Mouse (Mus musculus): ENCODE measurements around the gene Ell. TPM values are rescaled to one million over a fixed set of nuclear protein-coding genes. Genes with fewer than 3 reads are reported as not detected.
A peak's percentile ranks its signal among the peaks of the same experiment; 100 is the strongest.

The Ell gene
- 14.9 and 17.1 TPM in 2 replicates for polyA plus RNA-seq (2015; fragmentation: Nextera tagmentation; extraction: Ambion mirVana)

GRCm38 (mm10) chr8:70539077-70539813 lies at the start of gene Ell:
Ell (plus strand) TSS chr8:70539457.
- H3K4me3 ChIP-seq (replicated peaks; ENCODE audit: low read depth, low read length), result peak within 1 kb of the TSS; percentile 73
- H3K36me3 ChIP-seq (ENCODE audit: insufficient read depth, low read length), result peaks cover 16% of the 10 kb centered on the region; the same call in 1 of the 2 replicates
- H3K9me3 ChIP-seq (replicated peaks; ENCODE audit: low read length), result no peaks in the 10 kb centered on the region
- H3K4me1 ChIP-seq (replicated peaks; ENCODE audit: insufficient read depth, low read length), result 0 out of 2 replicates have a peak, but pooled peaks cover 11% of the 10 kb centered on the region
- no peaks in the 10 kb centered on the region for H3K27me3 ChIP-seq (ENCODE audit: insufficient read depth, low read length)
- H3K9ac ChIP-seq (ENCODE audit: low read depth, low read length), result peak within 1 kb of the TSS; percentile 79
- peak; percentile 100 for DNase-seq (ENCODE audit: low spot score)
- H3K4me2 ChIP-seq (ENCODE audit: low read length), result peak within 1 kb of the TSS; percentile 85
- H3K27ac ChIP-seq, result peak within 1 kb of the TSS; percentile 87
- peak; percentile 2; the same call in 1 of the 2 replicates for TF ChIP-seq CTCF (IDR thresholded peaks at IDR 0.05; ENCODE audit: low read depth)
- under 1% methylated on average over 57 of the region's 58 CpGs for WGBS
- ATAC-seq (replicated peaks; ENCODE audit: low FRiP score, low read depth), result peak; percentile 90

GRCm38 (mm10) chr8:70489576-70489975 lies 49.7 kb upstream of the Ell start:
- H3K4me1 ChIP-seq (replicated peaks; ENCODE audit: insufficient read depth, low read length), result peaks cover 32% of the 10 kb centered on the region
- DNase-seq (ENCODE audit: low spot score) (no peak), ATAC-seq (replicated peaks; ENCODE audit: low FRiP score, low read depth) (no peak)
- WGBS, result under 1% methylated on average over 23 of the region's 41 CpGs
- H3K9ac ChIP-seq (ENCODE audit: low read depth, low read length), result no peak overlapping the region
- no peaks in the 10 kb centered on the region for H3K9me3 ChIP-seq (replicated peaks; ENCODE audit: low read length)
- TF ChIP-seq CTCF (IDR thresholded peaks at IDR 0.05; ENCODE audit: low read depth), result no peak
- H3K4me3 ChIP-seq (replicated peaks; ENCODE audit: low read depth, low read length), result peak overlapping the region; percentile 26
- no peaks in the 10 kb centered on the region for H3K36me3 ChIP-seq (ENCODE audit: insufficient read depth, low read length)
- H3K4me2 ChIP-seq (ENCODE audit: low read length), result peak overlapping the region; percentile 61
- no peak overlapping the region for H3K27ac ChIP-seq
- peaks cover 80% of the 10 kb centered on the region for H3K27me3 ChIP-seq (ENCODE audit: insufficient read depth, low read length)

GRCm38 (mm10) chr8:70490061-70490879 lies 49.0 kb upstream of the Ell start:
- Histone ChIP-seq H3K9me3 (replicated peaks; ENCODE audit: low read length) (no peaks in the 10 kb centered on the region), H3K36me3 (ENCODE audit: insufficient read depth, low read length) (no peaks in the 10 kb centered on the region), H3K4me3 (replicated peaks; ENCODE audit: low read depth, low read length) (no peak overlapping the region), H3K27ac (no peak overlapping the region), H3K4me1 (replicated peaks; ENCODE audit: insufficient read depth, low read length) (peaks cover 32% of the 10 kb centered on the region), H3K4me2 (ENCODE audit: low read length) (no peak overlapping the region), H3K9ac (ENCODE audit: low read depth, low read length) (no peak overlapping the region), H3K27me3 (ENCODE audit: insufficient read depth, low read length) (peaks cover 87% of the 10 kb centered on the region)
- DNase-seq (ENCODE audit: low spot score) (no peak), ATAC-seq (replicated peaks; ENCODE audit: low FRiP score, low read depth) (no peak)
- no peak for TF ChIP-seq CTCF (IDR thresholded peaks at IDR 0.05; ENCODE audit: low read depth)
- WGBS, result 20% methylated on average over 10 of the region's 10 CpGs

- Histone ChIP-seq H3K27me3 (ENCODE audit: insufficient read depth, low read length) (peaks cover 89% of the 10 kb centered on the region), H3K4me1 (replicated peaks; ENCODE audit: insufficient read depth, low read length) (peaks cover 32% of the 10 kb centered on the region), H3K9ac (ENCODE audit: low read depth, low read length) (no peak overlapping the region), H3K4me3 (replicated peaks; ENCODE audit: low read depth, low read length) (no peak overlapping the region), H3K9me3 (replicated peaks; ENCODE audit: low read length) (no peaks in the 10 kb centered on the region), H3K4me2 (ENCODE audit: low read length) (no peak overlapping the region), H3K27ac (no peak overlapping the region), H3K36me3 (ENCODE audit: insufficient read depth, low read length) (no peaks in the 10 kb centered on the region)
- no peak for DNase-seq (ENCODE audit: low spot score)
- no peak for TF ChIP-seq CTCF (IDR thresholded peaks at IDR 0.05; ENCODE audit: low read depth)
- ATAC-seq (replicated peaks; ENCODE audit: low FRiP score, low read depth), result no peak
- WGBS, result 9% methylated on average over 20 of the region's 20 CpGs
Measured at GRCm38 (mm10) chr8:70490880-70491495, 48.3 kb upstream of the Ell start.

- Histone ChIP-seq H3K36me3 (ENCODE audit: insufficient read depth, low read length) (no peaks in the 10 kb centered on the region), H3K9me3 (replicated peaks; ENCODE audit: low read length) (no peaks in the 10 kb centered on the region), H3K4me1 (replicated peaks; ENCODE audit: insufficient read depth, low read length) (peaks cover 27% of the 10 kb centered on the region), H3K9ac (ENCODE audit: low read depth, low read length) (peak within 1 kb of the TSS; percentile 31), H3K27ac (no peak within 1 kb of the TSS), H3K4me2 (ENCODE audit: low read length) (peak within 1 kb of the TSS; percentile 81), H3K27me3 (ENCODE audit: insufficient read depth, low read length) (peaks cover 86% of the 10 kb centered on the region), H3K4me3 (replicated peaks; ENCODE audit: low read depth, low read length) (peak within 1 kb of the TSS; percentile 44)
- no peak for ATAC-seq (replicated peaks; ENCODE audit: low FRiP score, low read depth)
- WGBS, result 2% methylated on average over 68 of the region's 93 CpGs
- no peak for DNase-seq (ENCODE audit: low spot score)
- TF ChIP-seq CTCF (IDR thresholded peaks at IDR 0.05; ENCODE audit: low read depth), result no peak
Measured at GRCm38 (mm10) chr8:70492664-70493640, 46.3 kb upstream of the Ell start, which contains the start of gene Crlf1. Crlf1 (plus strand) TSS chr8:70493158.
